Mouse (Mus musculus) CH12.LX (cell line): Measurements from ENCODE around the gene Pard6a. TPM values are rescaled to one million over a fixed set of nuclear protein-coding genes. Genes with fewer than 3 reads are reported as not detected.

ENCODE experiments used
- DNase-seq: peaks from one replicate; pipeline ENCODE4 v3.0.0-alpha.2; 2013; ENCODE audit errors: extremely low read depth
- H3K27ac ChIP-seq: 2 replicates; pipeline ENCODE4 v1.5.1; 2012; ENCODE audit warnings: low read depth, mild to moderate bottlenecking, control low read depth, moderate library complexity; ENCODE audit not compliant: insufficient read depth
- H3K27me3 ChIP-seq: replicated peaks from 2 replicates; pipeline ENCODE3; 2012; ENCODE audit warnings: inconsistent platforms
- H3K36me3 ChIP-seq, 2 experiments: replicated peaks in 1 of 2; 2 replicates each; pipeline versions ENCODE3 to v1.6.1; 2012; ENCODE audit warnings: inconsistent platforms in 1 of 2, low read length in 1 of 2, mild to moderate bottlenecking in 1 of 2, mixed read lengths in 1 of 2, moderate library complexity in 1 of 2; ENCODE audit not compliant: control insufficient read depth in 1 of 2, insufficient read depth in 1 of 2
- H3K4me1 ChIP-seq, 2 experiments: 2 replicates each; pipeline ENCODE4 v1.6.1; 2012; ENCODE audit warnings: inconsistent platforms in 1 of 2, moderate library complexity in 1 of 2; ENCODE audit not compliant: insufficient read depth in 2 of 2, control insufficient read depth in 1 of 2
- H3K4me2 ChIP-seq: 2 replicates; pipeline ENCODE4 v1.6.1; 2012; ENCODE audit warnings: low read depth, mild to moderate bottlenecking, control low read depth; ENCODE audit not compliant: poor library complexity, insufficient read depth, severe bottlenecking
- H3K4me3 ChIP-seq, 3 experiments: fragments of 150-350 bp in 1 of 3; sonication (generic) in 1 of 3; replicated peaks in 1 of 3; 2 replicates each; pipeline versions ENCODE3 to v1.5.1; 2011 to 2012; ENCODE audit warnings: low read depth in 2 of 3, low read length in 2 of 3, mild to moderate bottlenecking in 2 of 3, moderate library complexity in 2 of 3, control low read depth in 1 of 3, improper control_type of control experiment in 1 of 3, inconsistent platforms in 1 of 3, mixed read lengths in 1 of 3; ENCODE audit not compliant: poor library complexity in 1 of 3
- H3K79me2 ChIP-seq: replicated peaks from 2 replicates; pipeline ENCODE4 v1.6.1; 2012; ENCODE audit warnings: mild to moderate bottlenecking, moderate library complexity; ENCODE audit not compliant: control insufficient read depth, poor library complexity, insufficient read depth, severe bottlenecking; ENCODE audit errors: extremely low read depth
- H3K9ac ChIP-seq: 2 replicates; pipeline ENCODE4 v1.6.1; 2012; ENCODE audit warnings: low read depth, mild to moderate bottlenecking, control low read depth, moderate library complexity; ENCODE audit not compliant: insufficient read depth
- H3K9me3 ChIP-seq: replicated peaks from 2 replicates; pipeline ENCODE3; 2012; ENCODE audit warnings: low read length, inconsistent platforms, mixed read lengths
- BHLHE40 ChIP-seq: IDR thresholded peaks from 2 replicates; pipeline ENCODE4 v1.6.1; 2011; ENCODE audit warnings: mild to moderate bottlenecking, low read depth, low read length, improper control_type of control experiment
- CHD1 ChIP-seq: IDR thresholded peaks from 2 replicates; pipeline ENCODE4 v1.6.1; 2012; ENCODE audit warnings: low read depth, low read length, improper control_type of control experiment, inconsistent platforms
- CHD2 ChIP-seq: IDR thresholded peaks from 2 replicates; pipeline ENCODE4 v1.6.1; 2011; ENCODE audit warnings: low read length, improper control_type of control experiment
- CTCF ChIP-seq, 2 experiments: IDR thresholded peaks in 1 of 2; conservative IDR thresholded peaks in 1 of 2; 2 replicates each; pipeline ENCODE4 v1.5.1; 2011 to 2012; ENCODE audit warnings: low read depth in 2 of 2, low read length in 2 of 2, improper control_type of control experiment in 1 of 2, inconsistent platforms in 1 of 2, mild to moderate bottlenecking in 1 of 2, moderate library complexity in 1 of 2
- E2F4 ChIP-seq: IDR thresholded peaks from 2 replicates; pipeline ENCODE4 v1.6.1; 2011; ENCODE audit warnings: low read depth, low read length, improper control_type of control experiment; ENCODE audit not compliant: insufficient replicate concordance
- EP300 ChIP-seq: IDR thresholded peaks from 2 replicates; pipeline ENCODE4 v1.6.1; 2011; ENCODE audit warnings: low read length, improper control_type of control experiment
- ETS1 ChIP-seq: conservative IDR thresholded peaks from 2 replicates; pipeline ENCODE4 v1.6.1; 2012; ENCODE audit warnings: low read depth, mild to moderate bottlenecking, inconsistent platforms, low read length, improper control_type of control experiment, moderate library complexity
- IRF4 ChIP-seq: IDR thresholded peaks from 2 replicates; pipeline ENCODE4 v1.6.1; 2014; ENCODE audit warnings: low read depth, mild to moderate bottlenecking, inconsistent platforms, low read length, improper control_type of control experiment
- JUND ChIP-seq: conservative IDR thresholded peaks from 2 replicates; pipeline ENCODE4 v1.6.1; 2011; ENCODE audit warnings: low read depth, low read length, improper control_type of control experiment
- MAX ChIP-seq: IDR thresholded peaks from 2 replicates; pipeline ENCODE4 v1.6.1; 2011; ENCODE audit warnings: low read length, improper control_type of control experiment
- MAZ ChIP-seq: IDR thresholded peaks from 2 replicates; pipeline ENCODE4 v1.6.1; 2012; ENCODE audit warnings: low read depth, mild to moderate bottlenecking, inconsistent platforms, low read length, improper control_type of control experiment, moderate library complexity
- MYC ChIP-seq: IDR thresholded peaks from 2 replicates; pipeline ENCODE4 v1.6.1; 2011; ENCODE audit warnings: low read depth, mild to moderate bottlenecking, improper control_type of control experiment, low read length
- NRF1 ChIP-seq: IDR thresholded peaks from 2 replicates; pipeline ENCODE4 v1.6.1; 2014; ENCODE audit warnings: low read depth, mild to moderate bottlenecking, inconsistent platforms, low read length, improper control_type of control experiment, moderate library complexity
- POLR2A ChIP-seq: IDR thresholded peaks from 2 replicates; pipeline ENCODE4 v1.6.1; 2011; ENCODE audit warnings: low read depth, mild to moderate bottlenecking, improper control_type of control experiment, low read length
- RCOR1 ChIP-seq: conservative IDR thresholded peaks from 2 replicates; pipeline ENCODE4 v1.6.1; 2012; ENCODE audit warnings: low read depth, mild to moderate bottlenecking, inconsistent platforms, low read length, improper control_type of control experiment
- TBP ChIP-seq: conservative IDR thresholded peaks from 2 replicates; pipeline ENCODE4 v1.6.1; 2011; ENCODE audit warnings: low read depth, low read length, improper control_type of control experiment
- TCF12 ChIP-seq: IDR thresholded peaks from 2 replicates; pipeline ENCODE4 v1.6.1; 2014; ENCODE audit warnings: low read depth, mild to moderate bottlenecking, inconsistent platforms, low read length, improper control_type of control experiment
- UBTF ChIP-seq: IDR thresholded peaks from 2 replicates; pipeline ENCODE4 v1.6.1; 2012; ENCODE audit warnings: low read depth, mild to moderate bottlenecking, inconsistent platforms, low read length, improper control_type of control experiment, moderate library complexity
- USF2 ChIP-seq: conservative IDR thresholded peaks from 2 replicates; pipeline ENCODE4 v1.6.1; 2011; ENCODE audit warnings: low read depth, low read length, improper control_type of control experiment
- ZKSCAN1 ChIP-seq: IDR thresholded peaks from 2 replicates; pipeline ENCODE4 v1.6.1; 2012; ENCODE audit warnings: low read depth, inconsistent platforms, low read length, improper control_type of control experiment, borderline replicate concordance
- ZMIZ1 ChIP-seq: IDR thresholded peaks from 2 replicates; pipeline ENCODE4 v1.6.1; 2012; ENCODE audit warnings: low read depth, mild to moderate bottlenecking, inconsistent platforms, low read length, improper control_type of control experiment
- dilution Hi-C: fragments of 300-500 bp; cut with MboI; formaldehyde crosslinking; loops from 2 replicates; pipeline ENCODE4 v1.14.3; 2020; ENCODE audit warnings: low sequenced_read_pairs; ENCODE audit not compliant: extremely low pct_unique_long_range_greater_than_20kb, extremely low pct_ligation_motif_present
- in situ Hi-C: fragments of 300-500 bp; cut with MboI; formaldehyde crosslinking; loops from 3 replicates; pipeline ENCODE4 v1.14.3; 2019; ENCODE audit warnings: low sequenced_read_pairs, low pct_ligation_motif_present, low pct_unique_long_range_greater_than_20kb, mixed read lengths
- polyA plus RNA-seq: library from polyadenylated mRNA; unstranded; fragments of >175 nt; gene quantifications from 2 replicates; pipeline ENCODE4 v1.2.1, GENCODE M21; 2012; ENCODE audit warnings: low read depth; ENCODE audit not compliant: insufficient read length
- total RNA-seq, 2 experiments: library from RNA; depleted of rRNA; stranded (reverse); fragments of 300-350 nt in 1 of 2; fragments of >200 nt in 1 of 2; gene quantifications; 2 replicates each; pipeline ENCODE4 v1.2.3; 2012 to 2014

The Pard6a gene
- total and polyA plus RNA-seq, 3 experiments = 15.9 to 32.3 (median 23.3) TPM

DNA sequence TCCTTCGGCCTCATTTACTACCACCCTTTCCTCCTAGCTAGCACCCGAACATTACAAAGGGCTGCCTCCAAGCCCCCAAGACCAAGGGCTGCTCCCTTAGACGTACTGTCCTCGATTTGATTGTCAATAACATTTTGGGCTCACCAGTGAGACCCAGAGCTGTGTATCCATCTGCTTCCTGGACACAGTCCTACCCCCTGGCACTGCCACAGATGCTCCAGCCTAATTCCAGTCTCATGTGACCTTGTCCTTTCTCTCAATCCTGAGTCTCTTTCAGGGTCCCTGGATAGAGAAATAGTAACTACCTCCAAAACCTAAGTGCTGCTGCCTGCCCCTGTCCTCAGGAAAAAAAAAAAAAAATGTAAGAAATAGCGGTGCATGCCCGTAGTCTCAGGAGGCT lies 4.0 kb downstream of the Pard6a start:
- in situ Hi-C loops (loop anchor here (5.0 to 25.0 kb wide), 2 partner anchors 108 to 332 kb away; no protein-coding TSS in a partner anchor), dilution Hi-C loops (no loop called here)
- H3K4me3 ChIP-seq = no peak overlapping the region
- H3K4me2 ChIP-seq = no peak overlapping the region
- TF ChIP-seq E2F4 = no peak
- TF ChIP-seq USF2 = no peak
- TF ChIP-seq TBP = no peak
- no peak for TF ChIP-seq ZKSCAN1
- TF ChIP-seq CHD1 = no peak
- TF ChIP-seq ETS1 = no peak
- no peak for TF ChIP-seq NRF1
- TF ChIP-seq TCF12 = no peak
- TF ChIP-seq EP300 = no peak
- no peak for TF ChIP-seq JUND
- TF ChIP-seq POLR2A = no peak
- TF ChIP-seq MAZ = no peak
- no peak for TF ChIP-seq CHD2
- no peak for TF ChIP-seq MAX
- TF ChIP-seq UBTF = no peak
- no peak for TF ChIP-seq IRF4
- no peak for TF ChIP-seq BHLHE40
- no peak for TF ChIP-seq CTCF (conservative IDR thresholded peaks at IDR 0.05 in 1 of 2, IDR thresholded peaks at IDR 0.05 in 1 of 2; ENCODE audit: low read depth in 2 of 2, low read length in 2 of 2)
- H3K4me1 ChIP-seq = peaks cover 6 to 37% of the 10 kb centered on the region in 2 experiments
- H3K9ac ChIP-seq = no peak overlapping the region
- no peaks in the 10 kb centered on the region; the same call in 1 of the 2 replicates for H3K79me2 ChIP-seq
- no peaks in the 10 kb centered on the region for H3K9me3 ChIP-seq
- no peak overlapping the region for H3K27ac ChIP-seq
- no peaks in the 10 kb centered on the region for H3K27me3 ChIP-seq
- peaks cover 21 to 36% of the 10 kb centered on the region in 2 experiments for H3K36me3 ChIP-seq
- no peak for DNase-seq

GRCm38 (mm10) chr8:105706426-105706825 lies 5.5 kb downstream of the Pard6a start:
- dilution Hi-C loops (no loop called here), in situ Hi-C loops (loop anchor here (25.0 kb wide), 1 partner anchor 331 kb away; no protein-coding TSS in a partner anchor)
- DNase-seq = no peak
- TF ChIP-seq TCF12 (no peak), TBP (no peak), RCOR1 (no peak), MYC (no peak), ZMIZ1 (no peak), MAX (no peak), CTCF (conservative IDR thresholded peaks at IDR 0.05 in 1 of 2, IDR thresholded peaks at IDR 0.05 in 1 of 2; ENCODE audit: low read depth in 2 of 2, low read length in 2 of 2) (no peak), IRF4 (no peak)
- Histone ChIP-seq H3K27ac (no peak overlapping the region), H3K4me3 (peak overlapping the region in 2 of 3 experiments; percentile 12 to 28), H3K4me2 (peak overlapping the region; percentile 66), H3K27me3 (no peaks in the 10 kb centered on the region), H3K4me1 (peaks cover 6 to 33% of the 10 kb centered on the region in 2 experiments), H3K9me3 (no peaks in the 10 kb centered on the region), H3K36me3 (peaks cover 21 to 36% of the 10 kb centered on the region in 2 experiments), H3K9ac (0 out of 2 replicates have a peak overlapping the region, but pooled peaks have one; percentile 74), H3K79me2 (no peaks in the 10 kb centered on the region; the same call in 1 of the 2 replicates)
